Mouse (Mus musculus): ENCODE data around the gene Tmem51.

- TF ChIP-seq ZNF384 (IDR thresholded peaks at IDR 0.05; ENCODE audit: low read depth, low read length) (no peak), NELFE (IDR thresholded peaks at IDR 0.05; ENCODE audit: low read depth, low read length) (no peak), JUN (IDR thresholded peaks at IDR 0.05; ENCODE audit: insufficient read depth, low read depth, low read length) (no peak), CTCF (conservative IDR thresholded peaks at IDR 0.05 in 1 of 2, IDR thresholded peaks at IDR 0.05 in 1 of 2; ENCODE audit: low read depth in 2 of 2, low read length in 2 of 2) (no peak), POLR2A (IDR thresholded peaks at IDR 0.05; ENCODE audit: low read depth, low read length) (no peak), POLR2AphosphoS2 (IDR thresholded peaks at IDR 0.05; ENCODE audit: low read depth, low read length) (no peak)
Observed at GRCm38 (mm10) chr4:142121164-142121563, 37.1 kb upstream of the Tmem51 start.

Data from CH12.LX (cell line).